Mouse (Mus musculus): Measurements from ENCODE around the gene Acot8. TPM values are rescaled to one million over a fixed set of nuclear protein-coding genes. Genes with fewer than 3 reads are reported as not detected.
A peak's percentile ranks its signal among the peaks of the same experiment; 100 is the strongest.

The Acot8 gene
- polyA plus RNA-seq, 1 experiment, result 36.5 TPM

DNA sequence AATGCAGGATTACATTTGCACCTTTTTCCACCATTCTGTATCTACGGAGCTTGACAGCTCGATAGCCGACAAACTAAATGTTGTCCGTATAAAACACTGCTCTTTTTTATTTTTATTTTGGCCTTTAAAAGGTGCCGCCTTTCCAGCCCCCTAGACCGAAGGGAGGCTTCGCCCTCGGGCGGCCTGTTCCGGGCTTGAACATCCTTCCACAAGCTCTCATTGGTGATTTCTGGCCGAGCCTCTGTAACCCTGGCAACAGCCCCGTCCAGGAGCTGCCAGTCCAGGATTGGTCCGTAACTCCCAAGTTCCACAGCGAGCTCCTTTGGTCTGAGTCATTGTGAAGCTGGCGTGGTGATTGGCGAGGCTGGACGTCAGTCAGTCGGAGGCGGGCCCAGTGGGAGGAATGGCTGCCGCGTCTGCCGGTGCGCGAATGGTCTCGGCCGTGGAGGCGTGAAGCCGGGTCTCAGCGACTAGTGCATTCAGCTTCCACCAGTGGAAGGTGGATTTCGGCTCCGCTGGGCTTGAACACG is 18.0 kb upstream of the Acot8 start, which contains the start of gene Zswim1:
Zswim1 (plus strand) TSS at position 51 of the 530 bp plus-strand sequence.
- Histone ChIP-seq H3K27ac (ENCODE audit: insufficient read depth, low read length) (peak within 1 kb of the TSS; percentile 86), H3K27me3 (ENCODE audit: control insufficient read depth, insufficient read depth, low read length) (no peaks in the 10 kb centered on the region), H3K4me3 (replicated peaks; ENCODE audit: insufficient read depth, low read depth, low read length) (peak within 1 kb of the TSS; percentile 98), H3K4me1 (ENCODE audit: control insufficient read depth, insufficient read depth, low read length) (peaks cover 20% of the 10 kb centered on the region)
- peak; percentile 100 for DNase-seq
- TF ChIP-seq CTCF (IDR thresholded peaks at IDR 0.05; ENCODE audit: borderline replicate concordance, insufficient read depth, low read depth, low read length) (no peak), POLR2A (IDR thresholded peaks at IDR 0.05; ENCODE audit: borderline replicate concordance, insufficient read depth, low read length) (peak; percentile 94)
- WGBS, result 2% methylated on average over 32 of the region's 32 CpGs

- DNase-seq, result peak; percentile 44 to 48
- peaks cover 16% of the 10 kb centered on the region for H3K4me1 ChIP-seq (ENCODE audit: control insufficient read depth, insufficient read depth, low read length)
- TF ChIP-seq CTCF (IDR thresholded peaks at IDR 0.05; ENCODE audit: borderline replicate concordance, insufficient read depth, low read depth, low read length) (no peak), POLR2A (IDR thresholded peaks at IDR 0.05; ENCODE audit: borderline replicate concordance, insufficient read depth, low read length) (no peak)
- 22% methylated on average over 6 of the region's 6 CpGs for WGBS
- no peaks in the 10 kb centered on the region for H3K27me3 ChIP-seq (ENCODE audit: control insufficient read depth, insufficient read depth, low read length)
- no peak overlapping the region; the same call in 1 of the 2 replicates for H3K27ac ChIP-seq (ENCODE audit: insufficient read depth, low read length)
- H3K4me3 ChIP-seq (replicated peaks; ENCODE audit: insufficient read depth, low read depth, low read length), result no peak overlapping the region
Observed at GRCm38 (mm10) chr2:164821060-164821459, 16.4 kb upstream of the Acot8 start.

- Histone ChIP-seq H3K4me1 (ENCODE audit: control insufficient read depth, insufficient read depth, low read length) (peaks cover 10% of the 10 kb centered on the region), H3K27me3 (ENCODE audit: control insufficient read depth, insufficient read depth, low read length) (no peaks in the 10 kb centered on the region), H3K4me3 (replicated peaks; ENCODE audit: insufficient read depth, low read depth, low read length) (no peak overlapping the region), H3K27ac (ENCODE audit: insufficient read depth, low read length) (no peak overlapping the region)
- WGBS, result 89% methylated on average over 5 of the region's 5 CpGs
- TF ChIP-seq POLR2A (IDR thresholded peaks at IDR 0.05; ENCODE audit: borderline replicate concordance, insufficient read depth, low read length) (no peak), CTCF (IDR thresholded peaks at IDR 0.05; ENCODE audit: borderline replicate concordance, insufficient read depth, low read depth, low read length) (no peak)
- no peak for DNase-seq
Observed at GRCm38 (mm10) chr2:164817703-164818102, 13.0 kb upstream of the Acot8 start.

DNA sequence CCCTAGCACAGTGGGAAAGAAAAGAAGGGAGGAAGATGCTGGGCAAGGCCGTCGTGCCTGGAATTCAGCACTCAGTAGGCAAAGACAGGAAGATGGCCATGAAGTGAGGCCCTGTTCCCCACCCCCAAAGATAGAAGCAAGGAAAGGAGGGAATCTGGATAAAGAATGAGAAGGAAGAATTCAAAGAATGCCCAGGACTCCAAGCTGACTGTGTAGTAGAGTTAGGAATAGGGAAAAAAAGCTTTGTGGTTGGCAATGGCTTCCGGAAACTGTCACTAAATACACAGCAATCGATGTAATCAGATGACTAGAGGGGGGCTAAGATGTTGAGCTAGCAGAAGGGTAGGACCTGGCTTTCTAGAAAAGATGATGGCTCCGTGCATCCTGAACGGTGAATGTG is 12.5 kb upstream of the Acot8 start:
- H3K27me3 ChIP-seq (ENCODE audit: control insufficient read depth, insufficient read depth, low read length), result no peaks in the 10 kb centered on the region
- DNase-seq, result no peak
- no peak overlapping the region for H3K4me3 ChIP-seq (replicated peaks; ENCODE audit: insufficient read depth, low read depth, low read length)
- H3K4me1 ChIP-seq (ENCODE audit: control insufficient read depth, insufficient read depth, low read length), result peaks cover 10% of the 10 kb centered on the region
- no peak overlapping the region for H3K27ac ChIP-seq (ENCODE audit: insufficient read depth, low read length)
- TF ChIP-seq POLR2A (IDR thresholded peaks at IDR 0.05; ENCODE audit: borderline replicate concordance, insufficient read depth, low read length) (no peak), CTCF (IDR thresholded peaks at IDR 0.05; ENCODE audit: borderline replicate concordance, insufficient read depth, low read depth, low read length) (no peak)
- WGBS, result 92% methylated on average over 6 of the region's 6 CpGs

- no peak for DNase-seq
- Histone ChIP-seq H3K4me1 (ENCODE audit: control insufficient read depth, insufficient read depth, low read length) (peaks cover 2% of the 10 kb centered on the region; the same call in 1 of the 2 replicates), H3K27me3 (ENCODE audit: control insufficient read depth, insufficient read depth, low read length) (no peaks in the 10 kb centered on the region), H3K27ac (ENCODE audit: insufficient read depth, low read length) (no peak overlapping the region), H3K4me3 (replicated peaks; ENCODE audit: insufficient read depth, low read depth, low read length) (no peak overlapping the region)
- 88% methylated on average over 8 of the region's 8 CpGs for WGBS
- TF ChIP-seq POLR2A (IDR thresholded peaks at IDR 0.05; ENCODE audit: borderline replicate concordance, insufficient read depth, low read length) (no peak), CTCF (IDR thresholded peaks at IDR 0.05; ENCODE audit: borderline replicate concordance, insufficient read depth, low read depth, low read length) (no peak)
Observed at GRCm38 (mm10) chr2:164815821-164816220, 11.1 kb upstream of the Acot8 start.

- TF ChIP-seq POLR2A (IDR thresholded peaks at IDR 0.05; ENCODE audit: borderline replicate concordance, insufficient read depth, low read length) (no peak), CTCF (IDR thresholded peaks at IDR 0.05; ENCODE audit: borderline replicate concordance, insufficient read depth, low read depth, low read length) (no peak)
- no peak overlapping the region for H3K27ac ChIP-seq (ENCODE audit: insufficient read depth, low read length)
- 90% methylated on average over 5 of the region's 5 CpGs for WGBS
- H3K4me1 ChIP-seq (ENCODE audit: control insufficient read depth, insufficient read depth, low read length), result no peaks in the 10 kb centered on the region
- H3K27me3 ChIP-seq (ENCODE audit: control insufficient read depth, insufficient read depth, low read length), result no peaks in the 10 kb centered on the region
- no peak overlapping the region for H3K4me3 ChIP-seq (replicated peaks; ENCODE audit: insufficient read depth, low read depth, low read length)
- no peak for DNase-seq
Observed at GRCm38 (mm10) chr2:164815348-164815747, 10.7 kb upstream of the Acot8 start.

DNA sequence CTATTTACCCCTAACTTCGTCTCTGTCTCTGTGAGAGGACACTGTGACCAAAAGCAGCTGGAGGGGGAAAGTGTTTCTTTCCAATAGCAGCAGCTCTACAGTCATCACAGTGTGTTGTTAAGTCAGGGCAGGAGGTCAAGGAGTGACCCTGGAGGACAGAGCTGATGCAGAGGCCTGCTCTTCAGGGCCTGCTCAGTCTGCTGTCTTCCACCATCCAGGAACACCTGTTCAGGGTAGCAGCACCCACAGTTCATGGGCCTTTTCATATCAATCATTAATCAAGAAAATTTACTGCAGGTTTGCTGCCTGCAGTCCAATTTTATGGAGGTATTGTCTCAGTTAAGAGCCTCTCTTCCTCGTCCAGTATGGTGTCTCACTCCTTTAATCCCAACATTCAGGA is 8.9 kb upstream of the Acot8 start:
- DNase-seq, result no peak
- Histone ChIP-seq H3K4me1 (ENCODE audit: control insufficient read depth, insufficient read depth, low read length) (no peaks in the 10 kb centered on the region), H3K4me3 (replicated peaks; ENCODE audit: insufficient read depth, low read depth, low read length) (no peak overlapping the region), H3K27me3 (ENCODE audit: control insufficient read depth, insufficient read depth, low read length) (no peaks in the 10 kb centered on the region), H3K27ac (ENCODE audit: insufficient read depth, low read length) (no peak overlapping the region)
- WGBS, result 57% methylated on average over 2 of the region's 2 CpGs
- TF ChIP-seq CTCF (IDR thresholded peaks at IDR 0.05; ENCODE audit: borderline replicate concordance, insufficient read depth, low read depth, low read length) (no peak), POLR2A (IDR thresholded peaks at IDR 0.05; ENCODE audit: borderline replicate concordance, insufficient read depth, low read length) (no peak)

- no peak overlapping the region for H3K27ac ChIP-seq (ENCODE audit: insufficient read depth, low read length)
- WGBS, result 88% methylated on average over 7 of the region's 7 CpGs
- no peak overlapping the region for H3K4me3 ChIP-seq (replicated peaks; ENCODE audit: insufficient read depth, low read depth, low read length)
- H3K4me1 ChIP-seq (ENCODE audit: control insufficient read depth, insufficient read depth, low read length), result peaks cover 5% of the 10 kb centered on the region; the same call in 1 of the 2 replicates
- TF ChIP-seq CTCF (IDR thresholded peaks at IDR 0.05; ENCODE audit: borderline replicate concordance, insufficient read depth, low read depth, low read length), result no peak
- TF ChIP-seq POLR2A (IDR thresholded peaks at IDR 0.05; ENCODE audit: borderline replicate concordance, insufficient read depth, low read length), result no peak
- no peaks in the 10 kb centered on the region for H3K27me3 ChIP-seq (ENCODE audit: control insufficient read depth, insufficient read depth, low read length)
- no peak for DNase-seq
Observed at GRCm38 (mm10) chr2:164806614-164807013, 1.9 kb upstream of the Acot8 start.

Data from cerebellum, adult 2 months (tissue).